ENCODE assay signal across 9 mouse cellular contexts in genomic region chr9:72833992-72834696, GRCm38 (mm10). TPM values are rescaled to one million over a fixed set of nuclear protein-coding genes. Genes with fewer than 3 reads are reported as not detected.
A peak's percentile ranks its signal among the peaks of the same experiment; 100 is the strongest.
DNase-seq lines count a peak whose midpoint lies in the region; ATAC-seq and TF ChIP-seq lines count a peak whose summit lies in the region.
"Had no signal": no experiment of that assay in that cellular context is flagged by ENCODE, and none has a peak within 500 bp of the region (broad histone marks: within the 10 kb centered on the region; RNA-seq: fewer than 3 reads in every experiment).

No protein-coding gene starts in this region.

- H3K9me3 ChIP-seq in kidney, embryonic 16.5 days (ENCODE audit: low read length): no peaks in the 10 kb centered on the region
- H3K9me3 ChIP-seq in hindbrain, embryonic 12.5 days (replicated peaks): no peaks in the 10 kb centered on the region

- TF ChIP-seq CTCF in thymus, adult 2 months (IDR thresholded peaks at IDR 0.05; ENCODE audit: borderline replicate concordance, control insufficient read depth, extremely low read depth, insufficient read depth, low read length, poor library complexity): no peak

- 0 out of 2 replicates have a peak, but pooled peaks cover 2% of the 10 kb centered on the region for H3K36me3 ChIP-seq in kidney, embryonic 16.5 days (ENCODE audit: insufficient read depth, low read length)
- H3K36me3 ChIP-seq in hindbrain, embryonic 12.5 days: no peaks in the 10 kb centered on the region
- H3K36me3 ChIP-seq in thymus, adult 2 months (ENCODE audit: control insufficient read depth, insufficient read depth, low read length): no peaks in the 10 kb centered on the region

- 38% methylated on average over 10 of the region's 10 CpGs for WGBS in kidney, embryonic 16.5 days
- WGBS in hindbrain, embryonic 12.5 days: 18% methylated on average over 10 of the region's 10 CpGs
- WGBS in thymus, adult 2 months: 94% methylated on average over 10 of the region's 10 CpGs

- no peak for ATAC-seq in kidney, embryonic 16.5 days (ENCODE audit: low FRiP score, low TSS enrichment)
- ATAC-seq in hindbrain, embryonic 12.5 days (ENCODE audit: low FRiP score): peak; percentile 68

- no peak overlapping the region for H3K9ac ChIP-seq in kidney, embryonic 16.5 days (replicated peaks; ENCODE audit: low read length)
- no peak overlapping the region for H3K9ac ChIP-seq in hindbrain, embryonic 12.5 days
- H3K9ac ChIP-seq: liver, embryonic 14.5 days had no signal

- DNase-seq in kidney, adult 11 months: no peak
- peak; percentile 60 for DNase-seq in retina, postnatal 1 day
- no peak for DNase-seq in retina, embryonic 14.5 days (ENCODE audit: low spot score)
- no peak for DNase-seq in testis, postnatal 14 days (ENCODE audit: low spot score)
- no peak for DNase-seq in thymus, adult 2 months
- DNase-seq: gastrocnemius, postnatal 10 days had no signal

- no peak overlapping the region for H3K4me2 ChIP-seq in kidney, embryonic 16.5 days (replicated peaks; ENCODE audit: low read depth, low read length)
- 0 out of 2 replicates have a peak overlapping the region, but pooled peaks have one; percentile 19 for H3K4me2 ChIP-seq in hindbrain, embryonic 12.5 days (replicated peaks)

- H3K4me3 ChIP-seq in kidney, embryonic 16.5 days (ENCODE audit: low read length): no peak overlapping the region
- no peak overlapping the region for H3K4me3 ChIP-seq in hindbrain, embryonic 12.5 days
- no peak overlapping the region for H3K4me3 ChIP-seq in thymus, adult 2 months (ENCODE audit: control insufficient read depth, insufficient read depth, low read length)

- H3K27me3 ChIP-seq in kidney, embryonic 16.5 days (ENCODE audit: insufficient read depth, low read length): no peaks in the 10 kb centered on the region
- no peaks in the 10 kb centered on the region for H3K27me3 ChIP-seq in hindbrain, embryonic 12.5 days
- H3K27me3 ChIP-seq in thymus, adult 2 months (ENCODE audit: control insufficient read depth, insufficient read depth, low read length): no peaks in the 10 kb centered on the region

- no peak for TF ChIP-seq POLR2A in thymus, adult 2 months (IDR thresholded peaks at IDR 0.05; ENCODE audit: control insufficient read depth, extremely low read depth, insufficient read depth, low read length, poor library complexity)

- peaks cover 49% of the 10 kb centered on the region for H3K4me1 ChIP-seq in kidney, embryonic 16.5 days (ENCODE audit: insufficient read depth, low read length)
- peaks cover 38% of the 10 kb centered on the region for H3K4me1 ChIP-seq in hindbrain, embryonic 12.5 days
- H3K4me1 ChIP-seq in thymus, adult 2 months (replicated peaks; ENCODE audit: control insufficient read depth, insufficient read depth, low read length): no peaks in the 10 kb centered on the region

- H3K27ac ChIP-seq in kidney, embryonic 16.5 days (ENCODE audit: low read length): peak overlapping the region; percentile 12; the same call in 1 of the 2 replicates
- peak overlapping the region; percentile 57 for H3K27ac ChIP-seq in hindbrain, embryonic 12.5 days
- no peak overlapping the region for H3K27ac ChIP-seq in thymus, adult 2 months (ENCODE audit: control insufficient read depth, insufficient read depth, low read length)
- H3K27ac ChIP-seq: liver, embryonic 14.5 days had no signal

RNA-seq across cellular contexts. Expression of gene Prtg, which starts 27.5 kb away (rescaled TPM):
- polyA plus RNA-seq in kidney, embryonic 16.5 days (2015; fragmentation: Nextera tagmentation; extraction: Ambion mirVana): 1.8 and 2.0 TPM in 2 replicates
- polyA plus RNA-seq in hindbrain, embryonic 12.5 days (2016; fragmentation: Nextera tagmentation; extraction: Ambion mirVana): 2.1 and 2.2 TPM in 2 replicates
- 0.06 and 0.07 TPM in 2 replicates for polyA plus RNA-seq in thymus, adult 2 months (2012; rRNA removed)
